Mouse (Mus musculus): ENCODE measurements around the gene Ano3. TPM values are rescaled to one million over a fixed set of nuclear protein-coding genes. Genes with fewer than 3 reads are reported as not detected.
"Not testable (repeated sequence)": the region's sequence is repeated elsewhere in the genome, so short reads cannot be mapped to it uniquely, and the experiment has no call there.

Ano3 gene
- polyA plus RNA-seq (2015; fragmentation: Nextera tagmentation; extraction: Ambion mirVana), result 0.08 and 0.12 TPM in 2 replicates

DNA sequence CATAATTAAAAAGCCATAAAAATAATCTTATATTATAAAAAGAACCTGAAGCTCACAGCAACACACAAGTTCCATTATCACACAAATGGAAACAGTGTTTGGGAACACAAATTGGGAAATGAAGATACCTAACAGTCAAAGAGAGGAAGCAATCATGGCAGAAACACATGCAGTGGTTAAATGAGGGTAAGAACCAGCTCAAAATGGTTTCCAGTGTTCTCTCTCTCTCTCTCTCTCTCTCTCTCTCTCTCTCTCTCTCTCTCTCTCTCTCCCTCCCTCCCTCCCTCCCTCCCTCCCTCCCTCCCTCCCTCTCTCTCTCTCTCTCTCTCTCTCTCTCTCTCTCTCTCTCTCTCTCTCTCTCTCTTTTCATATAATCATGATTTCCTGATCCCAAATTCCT is at the start of gene Ano3:
TSS of gene Ano3 (minus strand) at position 101 of the 400 bp plus-strand sequence.
- not testable (repeated sequence) for H3K27me3 ChIP-seq; H3K9me3 ChIP-seq; H3K36me3 ChIP-seq; H3K9ac ChIP-seq; H3K27ac ChIP-seq; ATAC-seq (ENCODE audit: insufficient number of reproducible peaks, low FRiP score, low TSS enrichment, low read depth); H3K4me1 ChIP-seq
- H3K4me2 ChIP-seq, result peak within 1 kb of the TSS; percentile 44
- H3K4me3 ChIP-seq, result peak within 1 kb of the TSS; percentile 22

GRCm38 (mm10) chr2:110990071-110990470 is 39.3 kb upstream of the Ano3 start:
- Histone ChIP-seq H3K27me3 (no peaks in the 10 kb centered on the region), H3K9ac (no peak overlapping the region), H3K4me3 (no peak overlapping the region), H3K27ac (no peak overlapping the region), H3K9me3 (no peaks in the 10 kb centered on the region), H3K4me2 (no peak overlapping the region), H3K36me3 (no peaks in the 10 kb centered on the region), H3K4me1 (no peaks in the 10 kb centered on the region)
- WGBS, result 64% methylated on average over 1 of the region's 1 CpGs
- ATAC-seq (ENCODE audit: insufficient number of reproducible peaks, low FRiP score, low TSS enrichment, low read depth), result no peak

- H3K4me3 ChIP-seq, result no peak overlapping the region
- no peaks in the 10 kb centered on the region for H3K27me3 ChIP-seq
- H3K9me3 ChIP-seq, result no peaks in the 10 kb centered on the region
- H3K4me1 ChIP-seq, result no peaks in the 10 kb centered on the region
- no peak overlapping the region for H3K4me2 ChIP-seq
- no peaks in the 10 kb centered on the region for H3K36me3 ChIP-seq
- no peak overlapping the region for H3K9ac ChIP-seq
- no peak overlapping the region for H3K27ac ChIP-seq
- 62% methylated on average over 4 of the region's 4 CpGs for WGBS
- no peak for ATAC-seq (ENCODE audit: insufficient number of reproducible peaks, low FRiP score, low TSS enrichment, low read depth)
These were observed 38.8 kb upstream of the Ano3 start for GRCm38 (mm10) chr2:110989539-110989938.

- Histone ChIP-seq H3K4me2 (no peak overlapping the region), H3K9ac (no peak overlapping the region), H3K27me3 (no peaks in the 10 kb centered on the region), H3K4me3 (no peak overlapping the region), H3K36me3 (no peaks in the 10 kb centered on the region), H3K9me3 (no peaks in the 10 kb centered on the region), H3K4me1 (no peaks in the 10 kb centered on the region), H3K27ac (no peak overlapping the region)
- WGBS, result 69% methylated on average over 2 of the region's 2 CpGs
- no peak for ATAC-seq (ENCODE audit: insufficient number of reproducible peaks, low FRiP score, low TSS enrichment, low read depth)
These were observed 35.1 kb upstream of the Ano3 start for GRCm38 (mm10) chr2:110985853-110986271.

GRCm38 (mm10) chr2:110981733-110982132 is 31.0 kb upstream of the Ano3 start:
- no peak overlapping the region for H3K4me2 ChIP-seq
- no peaks in the 10 kb centered on the region for H3K27me3 ChIP-seq
- no peaks in the 10 kb centered on the region for H3K4me1 ChIP-seq
- H3K4me3 ChIP-seq, result no peak overlapping the region
- H3K27ac ChIP-seq, result no peak overlapping the region
- no peak overlapping the region for H3K9ac ChIP-seq
- 18% methylated on average over 1 of the region's 1 CpGs for WGBS
- H3K36me3 ChIP-seq, result no peaks in the 10 kb centered on the region
- no peak for ATAC-seq (ENCODE audit: insufficient number of reproducible peaks, low FRiP score, low TSS enrichment, low read depth)
- H3K9me3 ChIP-seq, result no peaks in the 10 kb centered on the region

GRCm38 (mm10) chr2:110979610-110980009 is 28.9 kb upstream of the Ano3 start:
- WGBS, result 74% methylated on average over 2 of the region's 2 CpGs
- no peak overlapping the region for H3K4me2 ChIP-seq

DNA sequence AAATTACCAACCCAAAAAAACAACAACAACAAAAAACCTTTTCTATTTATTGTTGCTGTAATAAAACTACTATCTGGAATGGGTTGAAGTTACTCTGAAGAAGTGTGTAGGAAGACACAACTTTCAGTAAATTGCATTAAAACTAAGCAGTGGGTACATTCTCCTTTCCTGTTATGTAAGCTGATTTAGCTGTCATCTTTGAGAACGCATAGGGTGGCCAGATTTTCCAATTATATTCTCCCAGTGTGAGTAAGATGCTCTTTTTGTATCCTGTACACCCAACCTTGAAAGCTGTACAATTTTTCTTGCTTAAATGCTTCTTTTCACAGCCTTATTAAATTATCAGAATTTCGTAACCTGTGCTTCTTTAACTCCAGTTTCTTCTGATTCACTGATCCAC is 26.1 kb upstream of the Ano3 start:
- H3K36me3 ChIP-seq, result no peaks in the 10 kb centered on the region
- no peaks in the 10 kb centered on the region for H3K27me3 ChIP-seq
- WGBS, result 74% methylated on average over 2 of the region's 2 CpGs
- H3K27ac ChIP-seq, result no peak overlapping the region
- no peak overlapping the region for H3K4me3 ChIP-seq
- no peak overlapping the region for H3K4me2 ChIP-seq
- ATAC-seq (ENCODE audit: insufficient number of reproducible peaks, low FRiP score, low TSS enrichment, low read depth), result no peak
- no peaks in the 10 kb centered on the region for H3K4me1 ChIP-seq
- no peak overlapping the region for H3K9ac ChIP-seq
- no peaks in the 10 kb centered on the region for H3K9me3 ChIP-seq

More at GRCm38 (mm10) chr2:110979610-110980009, 28.9 kb upstream of the Ano3 start:
- Histone ChIP-seq H3K4me3 (no peak overlapping the region), H3K27me3 (no peaks in the 10 kb centered on the region), H3K9me3 (no peaks in the 10 kb centered on the region), H3K36me3 (no peaks in the 10 kb centered on the region), H3K9ac (no peak overlapping the region), H3K27ac (no peak overlapping the region), H3K4me1 (no peaks in the 10 kb centered on the region)
- ATAC-seq (ENCODE audit: insufficient number of reproducible peaks, low FRiP score, low TSS enrichment, low read depth), result no peak

DNA sequence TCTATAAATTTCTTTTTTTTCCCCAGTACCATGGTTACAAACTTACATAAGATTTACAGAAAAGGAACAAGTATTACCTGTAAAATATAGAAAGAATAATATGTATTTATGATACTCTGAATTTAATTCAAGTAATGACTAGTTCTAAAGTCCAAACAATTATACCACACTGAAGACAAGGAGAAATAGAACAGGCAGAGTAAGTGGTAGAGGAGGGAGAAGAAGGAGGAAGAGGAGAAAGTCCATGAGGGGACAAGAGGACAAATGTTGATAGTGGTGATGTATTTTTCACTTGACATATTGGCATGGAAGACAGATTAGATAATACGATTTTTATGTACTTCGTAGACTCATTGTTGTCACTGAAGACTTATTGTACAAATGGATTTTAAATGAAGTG is 19.4 kb upstream of the Ano3 start:
- Histone ChIP-seq H3K4me2 (no peak overlapping the region), H3K9ac (no peak overlapping the region), H3K36me3 (no peaks in the 10 kb centered on the region), H3K27ac (no peak overlapping the region), H3K4me1 (no peaks in the 10 kb centered on the region), H3K27me3 (no peaks in the 10 kb centered on the region), H3K4me3 (no peak overlapping the region), H3K9me3 (no peaks in the 10 kb centered on the region)
- ATAC-seq (ENCODE audit: insufficient number of reproducible peaks, low FRiP score, low TSS enrichment, low read depth), result no peak
- WGBS, result 85% methylated on average over 2 of the region's 2 CpGs

GRCm38 (mm10) chr2:110965398-110965797 is 14.7 kb upstream of the Ano3 start:
- Histone ChIP-seq H3K4me3 (no peak overlapping the region), H3K4me1 (no peaks in the 10 kb centered on the region), H3K9ac (no peak overlapping the region), H3K9me3 (no peaks in the 10 kb centered on the region), H3K36me3 (no peaks in the 10 kb centered on the region), H3K27me3 (no peaks in the 10 kb centered on the region), H3K4me2 (no peak overlapping the region), H3K27ac (no peak overlapping the region)
- WGBS, result 90% methylated on average over 3 of the region's 3 CpGs
- ATAC-seq (ENCODE audit: insufficient number of reproducible peaks, low FRiP score, low TSS enrichment, low read depth), result no peak

DNA sequence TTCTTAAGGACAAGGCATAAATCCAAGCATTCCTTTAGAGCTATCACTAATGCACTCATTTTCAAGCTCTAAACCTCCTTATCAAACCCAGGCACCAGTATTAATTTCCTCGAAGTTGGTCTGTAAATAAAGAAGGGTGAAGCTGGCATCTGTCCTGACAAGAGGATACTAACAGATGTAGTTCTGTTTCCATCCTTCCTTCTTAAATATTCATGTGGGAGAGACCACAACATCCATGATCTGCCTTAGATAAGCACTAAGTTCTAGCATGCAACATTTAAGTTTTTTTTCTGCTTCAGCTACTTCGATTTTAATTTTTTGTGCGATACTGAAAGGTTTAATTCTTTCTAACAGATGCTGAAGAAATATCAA is 305 bp downstream of the Ano3 start:
- no peaks in the 10 kb centered on the region for H3K27me3 ChIP-seq
- peak overlapping the region; percentile 44 for H3K4me2 ChIP-seq
- peak overlapping the region; percentile 22 for H3K4me3 ChIP-seq
- WGBS, result 57% methylated on average over 3 of the region's 3 CpGs
- no peak for ATAC-seq (ENCODE audit: insufficient number of reproducible peaks, low FRiP score, low TSS enrichment, low read depth)
- H3K9ac ChIP-seq, result no peak overlapping the region
- no peaks in the 10 kb centered on the region for H3K9me3 ChIP-seq
- no peak overlapping the region for H3K27ac ChIP-seq
- no peaks in the 10 kb centered on the region for H3K36me3 ChIP-seq
- H3K4me1 ChIP-seq, result peaks cover 5% of the 10 kb centered on the region; the same call in 1 of the 2 replicates

- H3K4me3 ChIP-seq, result peak overlapping the region; percentile 22
- WGBS, result 10% methylated on average over 20 of the region's 20 CpGs
- no peaks in the 10 kb centered on the region for H3K9me3 ChIP-seq
- H3K4me2 ChIP-seq, result peak overlapping the region; percentile 44
- no peak for ATAC-seq (ENCODE audit: insufficient number of reproducible peaks, low FRiP score, low TSS enrichment, low read depth)
- H3K27me3 ChIP-seq, result no peaks in the 10 kb centered on the region
- no peaks in the 10 kb centered on the region for H3K36me3 ChIP-seq
- no peak overlapping the region for H3K27ac ChIP-seq
- H3K9ac ChIP-seq, result no peak overlapping the region
- peaks cover 5% of the 10 kb centered on the region; the same call in 1 of the 2 replicates for H3K4me1 ChIP-seq
These were observed 868 bp downstream of the Ano3 start for GRCm38 (mm10) chr2:110949679-110950431.

DNA sequence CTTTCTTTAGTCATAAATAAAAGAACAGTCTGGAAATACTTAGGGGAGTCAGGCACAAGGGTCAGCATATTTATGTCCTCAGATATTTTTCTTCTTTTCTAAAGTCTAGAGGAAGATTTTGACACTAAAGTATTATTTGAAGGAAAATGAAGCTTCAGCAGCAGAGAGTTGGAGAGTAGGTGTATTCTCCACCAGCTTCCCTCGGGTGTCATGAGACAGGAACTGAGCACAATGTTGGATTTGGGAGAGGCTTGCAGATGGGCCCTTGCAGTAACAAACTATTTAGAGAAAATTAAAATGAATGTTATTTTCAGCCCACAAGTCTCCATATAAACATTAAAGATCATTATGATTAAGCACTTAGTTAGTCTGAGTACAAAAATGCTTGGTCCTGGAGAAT is 5.6 kb downstream of the Ano3 start:
- Histone ChIP-seq H3K4me2 (no peak overlapping the region), H3K27me3 (no peaks in the 10 kb centered on the region), H3K27ac (no peak overlapping the region), H3K9ac (no peak overlapping the region), H3K4me3 (no peak overlapping the region), H3K36me3 (no peaks in the 10 kb centered on the region), H3K9me3 (no peaks in the 10 kb centered on the region), H3K4me1 (peaks cover 4% of the 10 kb centered on the region; the same call in 1 of the 2 replicates)
- ATAC-seq (ENCODE audit: insufficient number of reproducible peaks, low FRiP score, low TSS enrichment, low read depth), result no peak
- WGBS, result 60% methylated on average over 1 of the region's 1 CpGs

- H3K27me3 ChIP-seq, result no peaks in the 10 kb centered on the region
- no peaks in the 10 kb centered on the region for H3K36me3 ChIP-seq
- H3K4me2 ChIP-seq, result no peak overlapping the region
- H3K9ac ChIP-seq, result no peak overlapping the region
- no peak overlapping the region for H3K27ac ChIP-seq
- H3K4me1 ChIP-seq, result no peaks in the 10 kb centered on the region
- ATAC-seq (ENCODE audit: insufficient number of reproducible peaks, low FRiP score, low TSS enrichment, low read depth), result no peak
- H3K4me3 ChIP-seq, result no peak overlapping the region
- no peaks in the 10 kb centered on the region for H3K9me3 ChIP-seq
These were observed 15.0 kb downstream of the Ano3 start for GRCm38 (mm10) chr2:110935691-110936090.
